Mouse (Mus musculus) midbrain, embryonic 16.5 days (tissue): ENCODE data around the gene Flvcr1. TPM values are rescaled to one million over a fixed set of nuclear protein-coding genes. Genes with fewer than 3 reads are reported as not detected.

ENCODE experiments used
- ATAC-seq: fragments of 200-750 bp; cut with Nextera tagmentation; 2 replicates; pipeline ENCODE4 v1.8.0; 2017; ENCODE audit warnings: moderate TSS enrichment
- H3K27ac ChIP-seq: fragments of 300-500 bp; sonication (generic); 2 replicates; pipeline ENCODE4 v1.5.1; 2014; ENCODE audit warnings: mild to moderate bottlenecking, low read length, mixed read lengths
- H3K27me3 ChIP-seq: fragments of 300-500 bp; sonication (generic); 2 replicates; pipeline ENCODE4 v1.6.1; 2014; ENCODE audit warnings: low read depth, low read length, mixed read lengths; ENCODE audit not compliant: control insufficient read depth, insufficient read depth
- H3K36me3 ChIP-seq: fragments of 300-500 bp; sonication (generic); 2 replicates; pipeline ENCODE4 v1.6.1; 2014; ENCODE audit warnings: mild to moderate bottlenecking, low read length, moderate library complexity, mixed read lengths; ENCODE audit not compliant: control insufficient read depth, insufficient read depth
- H3K4me1 ChIP-seq: fragments of 300-500 bp; sonication (generic); 2 replicates; pipeline ENCODE4 v1.6.1; 2014; ENCODE audit warnings: mild to moderate bottlenecking, low read length, mixed read lengths; ENCODE audit not compliant: control insufficient read depth, insufficient read depth
- H3K4me2 ChIP-seq: fragments of 300-500 bp; sonication (generic); 2 replicates; pipeline ENCODE4 v1.6.1; 2014; ENCODE audit warnings: mild to moderate bottlenecking, low read length, mixed read lengths
- H3K4me3 ChIP-seq: fragments of 300-500 bp; sonication (generic); 2 replicates; pipeline ENCODE4 v1.5.1; 2014; ENCODE audit warnings: low read depth, mild to moderate bottlenecking, low read length, moderate library complexity, mixed read lengths
- H3K9ac ChIP-seq: fragments of 300-500 bp; sonication (generic); 2 replicates; pipeline ENCODE4 v1.6.1; 2014; ENCODE audit warnings: low read depth, low read length, mixed read lengths
- H3K9me3 ChIP-seq: fragments of 300-500 bp; sonication (generic); replicated peaks from 2 replicates; pipeline ENCODE4 v1.6.1; 2014; ENCODE audit warnings: mild to moderate bottlenecking, low read length, mixed read lengths; ENCODE audit not compliant: control insufficient read depth, poor library complexity, severe bottlenecking
- WGBS: fragments of 180-500 bp; shearing (Covaris S2); extraction: QIAGEN DNeasy Blood & Tissue Kit; methylation state at CpG from one replicate; pipeline ENCODE4 v1.1.7; 2014; 5-methylcytosine and 5-hydroxymethylcytosine counted together
- polyA plus RNA-seq: library from polyadenylated mRNA; unstranded; fragments of >200 nt; fragmentation: Nextera tagmentation; extraction: Ambion mirVana; gene quantifications from 2 replicates; pipeline ENCODE4 v1.2.1, GENCODE M21; 2015

Gene Flvcr1
- 7.8 and 7.9 TPM in 2 replicates for polyA plus RNA-seq

DNA sequence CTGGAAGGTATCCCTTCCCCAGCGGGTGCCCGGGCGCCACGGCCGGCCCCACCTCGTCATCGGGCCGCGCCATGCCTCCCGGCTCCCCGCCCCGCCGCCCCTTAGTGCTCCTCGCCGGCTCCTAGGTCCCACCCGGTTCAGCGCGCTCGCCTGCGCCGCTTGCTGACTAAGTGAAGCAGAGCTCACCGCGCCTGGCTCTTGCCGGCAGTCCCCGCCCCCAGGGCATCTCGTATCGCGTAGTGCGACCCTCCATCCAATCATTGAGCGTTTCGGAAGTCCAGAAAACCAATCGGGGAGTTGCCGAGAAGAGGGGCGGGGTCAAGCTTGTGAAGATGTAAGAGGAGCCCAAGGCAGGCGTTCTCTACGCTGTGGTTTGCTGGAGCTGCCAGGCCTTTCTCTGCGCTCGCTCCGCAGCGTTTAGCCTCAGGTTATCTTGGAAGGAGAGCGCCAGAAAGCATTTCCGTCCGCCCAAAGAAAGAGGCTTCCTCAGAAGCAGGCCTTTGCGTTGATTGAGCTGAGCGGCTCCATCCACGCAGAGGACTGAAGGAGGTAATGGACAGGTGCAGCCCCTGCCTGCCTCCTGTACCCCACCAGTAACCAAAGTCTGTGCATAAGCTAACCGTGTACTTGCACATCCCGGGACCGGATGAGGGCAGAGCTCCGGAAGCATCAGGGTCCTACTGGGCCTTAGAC, at the start of gene Flvcr1:
Gene Flvcr1, minus strand, starts transcription at position 138 of the 693 bp plus-strand sequence.
- Histone ChIP-seq H3K27ac (peak within 1 kb of the TSS; percentile 87), H3K9me3 (no peaks in the 10 kb centered on the region), H3K36me3 (peaks cover 3% of the 10 kb centered on the region; the same call in 1 of the 2 replicates), H3K27me3 (no peaks in the 10 kb centered on the region), H3K4me2 (peak within 1 kb of the TSS; percentile 96), H3K9ac (peak within 1 kb of the TSS; percentile 90), H3K4me3 (peak within 1 kb of the TSS; percentile 87), H3K4me1 (peaks cover 19% of the 10 kb centered on the region)
- under 1% methylated on average over 49 of the region's 50 CpGs for WGBS
- peak; percentile 99 for ATAC-seq

DNA sequence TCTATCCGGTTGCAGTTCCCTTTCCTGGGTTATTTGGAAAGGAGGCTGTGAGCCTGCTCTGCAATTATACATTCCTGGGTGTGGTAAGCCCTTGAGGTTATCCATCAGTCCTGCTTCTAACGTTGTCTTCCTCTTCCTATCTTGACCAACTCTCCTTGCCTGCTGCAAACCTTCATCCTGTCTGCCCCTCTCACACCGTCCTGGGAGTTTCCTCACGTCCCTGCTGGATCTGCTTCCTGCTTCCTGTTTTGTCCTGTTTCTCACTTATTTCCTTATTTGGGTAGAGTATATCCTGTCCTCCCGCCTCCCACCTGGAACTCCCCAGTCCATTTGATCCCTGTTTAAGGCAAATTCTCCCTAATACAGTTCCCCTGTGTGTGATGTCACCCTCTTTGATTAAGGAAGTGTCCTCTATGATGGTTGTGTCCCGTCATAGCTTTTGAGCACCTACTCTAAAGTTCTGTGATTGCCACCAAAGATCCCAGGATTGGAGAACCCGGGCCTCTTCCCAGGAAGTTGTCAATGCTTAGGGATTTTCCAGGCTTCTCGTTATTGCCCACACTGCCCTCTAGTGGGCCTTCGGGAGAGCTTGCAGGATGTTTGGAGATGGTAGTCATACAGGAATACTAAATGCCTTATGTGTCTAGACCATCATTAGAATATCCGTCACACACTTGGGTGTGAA, 49.4 kb upstream of the Flvcr1 start:
- no peak overlapping the region for H3K4me3 ChIP-seq
- H3K9me3 ChIP-seq = no peaks in the 10 kb centered on the region
- ATAC-seq = no peak
- H3K4me1 ChIP-seq = no peaks in the 10 kb centered on the region
- no peak overlapping the region for H3K4me2 ChIP-seq
- 72% methylated on average over 10 of the region's 10 CpGs for WGBS
- H3K27ac ChIP-seq = no peak overlapping the region
- H3K27me3 ChIP-seq = no peaks in the 10 kb centered on the region
- H3K36me3 ChIP-seq = no peaks in the 10 kb centered on the region
- H3K9ac ChIP-seq = no peak overlapping the region

DNA sequence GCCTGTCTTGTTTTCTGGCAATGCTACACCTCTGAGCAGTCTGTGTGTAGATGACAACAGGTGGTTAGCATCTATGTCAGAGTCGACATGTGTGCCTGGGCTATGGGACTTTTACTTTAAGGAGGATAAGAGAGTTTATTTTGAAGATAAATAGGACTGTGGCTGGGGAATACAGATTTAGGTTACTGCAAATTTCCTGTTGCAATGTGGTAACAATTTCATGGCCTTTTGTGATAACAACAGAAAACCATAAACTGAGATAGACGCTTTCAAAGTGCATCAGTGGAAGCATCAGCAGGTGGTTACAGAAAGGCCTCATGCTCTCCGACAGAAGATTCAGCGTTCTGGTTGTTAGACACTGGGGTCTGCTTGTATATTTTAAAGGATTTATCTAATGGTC, 47.5 kb upstream of the Flvcr1 start:
- H3K36me3 ChIP-seq = no peaks in the 10 kb centered on the region
- ATAC-seq = no peak
- H3K4me3 ChIP-seq = no peak overlapping the region
- H3K4me1 ChIP-seq = no peaks in the 10 kb centered on the region
- H3K4me2 ChIP-seq = no peak overlapping the region
- H3K27me3 ChIP-seq = no peaks in the 10 kb centered on the region
- no peaks in the 10 kb centered on the region for H3K9me3 ChIP-seq
- H3K27ac ChIP-seq = no peak overlapping the region
- no peak overlapping the region for H3K9ac ChIP-seq
- WGBS = 91% methylated on average over 4 of the region's 4 CpGs

DNA sequence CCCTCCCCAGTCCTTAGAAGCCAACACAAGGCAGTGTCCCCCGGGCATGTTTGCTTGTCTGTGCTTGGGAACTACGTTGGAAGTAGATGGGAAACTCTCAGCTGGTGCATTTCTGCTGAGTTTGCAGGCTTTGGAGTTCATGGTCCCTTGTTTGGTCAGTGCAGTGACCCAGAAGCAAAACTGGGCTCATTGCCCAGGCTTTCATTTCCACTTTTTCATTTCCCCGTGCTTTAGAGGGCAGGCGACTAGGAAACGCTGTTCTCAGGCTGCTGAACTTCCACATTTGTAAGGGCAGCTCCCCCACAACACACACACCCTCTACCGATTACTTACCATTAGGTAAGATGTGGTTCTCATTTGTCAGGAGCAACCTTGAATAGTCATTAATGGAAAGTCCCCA, 47.0 kb upstream of the Flvcr1 start:
- H3K27me3 ChIP-seq = no peaks in the 10 kb centered on the region
- H3K4me1 ChIP-seq = no peaks in the 10 kb centered on the region
- WGBS = 80% methylated on average over 6 of the region's 6 CpGs
- no peak overlapping the region for H3K4me2 ChIP-seq
- ATAC-seq = no peak
- no peaks in the 10 kb centered on the region for H3K36me3 ChIP-seq
- no peak overlapping the region for H3K4me3 ChIP-seq
- H3K27ac ChIP-seq = no peak overlapping the region
- no peak overlapping the region for H3K9ac ChIP-seq
- no peaks in the 10 kb centered on the region for H3K9me3 ChIP-seq

DNA sequence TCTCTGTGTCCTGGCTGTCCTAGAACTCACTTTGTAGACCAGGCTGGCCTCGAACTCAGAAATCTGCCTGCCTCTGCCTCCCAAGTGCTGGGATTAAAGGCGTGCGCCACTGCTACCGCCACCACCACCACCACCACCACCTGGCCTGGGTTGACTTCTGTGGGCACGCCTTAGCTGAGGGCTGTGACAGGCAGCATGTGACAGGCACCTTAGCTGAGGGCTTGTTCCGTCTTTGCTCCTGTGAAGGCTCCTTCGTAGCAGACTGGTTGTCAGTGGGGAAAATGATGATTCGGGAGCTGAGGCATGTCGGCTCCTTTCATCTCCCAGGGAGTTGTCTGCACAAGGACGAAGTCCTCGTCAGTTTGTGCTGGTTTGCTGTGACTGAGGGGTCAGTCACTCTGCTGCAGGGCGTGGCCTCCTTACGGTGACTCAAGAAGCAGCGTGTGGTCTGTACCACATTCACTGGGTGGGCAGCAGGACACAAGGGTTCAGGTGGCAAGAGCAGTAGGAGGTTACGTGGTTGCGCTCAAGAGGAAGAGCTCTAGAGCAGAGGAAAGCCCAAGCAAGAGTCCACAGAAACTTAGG, 46.5 kb upstream of the Flvcr1 start:
- WGBS = 94% methylated on average over 16 of the region's 16 CpGs
- Histone ChIP-seq H3K27ac (no peak overlapping the region), H3K4me3 (no peak overlapping the region), H3K4me1 (no peaks in the 10 kb centered on the region), H3K9ac (no peak overlapping the region), H3K4me2 (no peak overlapping the region), H3K9me3 (no peaks in the 10 kb centered on the region), H3K27me3 (no peaks in the 10 kb centered on the region), H3K36me3 (no peaks in the 10 kb centered on the region)
- ATAC-seq = no peak

DNA sequence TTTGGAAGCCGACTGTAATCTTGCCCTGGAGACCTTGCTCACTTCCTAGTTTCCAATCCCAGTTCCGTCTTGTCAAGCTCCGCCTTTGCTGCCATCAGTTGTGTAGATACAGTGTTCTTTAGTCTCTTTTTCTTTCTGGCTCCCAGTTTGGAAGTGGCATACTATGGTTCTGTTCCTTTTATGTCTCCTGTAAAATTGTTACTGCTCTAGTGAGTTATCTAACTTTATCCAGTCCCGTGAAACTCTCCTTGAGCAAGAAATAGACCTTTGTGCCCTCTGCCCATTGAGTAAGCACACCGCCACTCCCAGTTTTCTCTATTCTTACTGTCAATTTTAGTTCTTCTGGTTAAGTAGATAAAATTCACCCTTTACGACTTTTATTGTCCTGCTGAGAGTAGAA, 45.7 kb upstream of the Flvcr1 start:
- no peak for ATAC-seq
- H3K36me3 ChIP-seq = no peaks in the 10 kb centered on the region
- no peak overlapping the region for H3K27ac ChIP-seq
- no peaks in the 10 kb centered on the region for H3K27me3 ChIP-seq
- no peaks in the 10 kb centered on the region for H3K9me3 ChIP-seq
- H3K4me2 ChIP-seq = no peak overlapping the region
- H3K9ac ChIP-seq = no peak overlapping the region
- 93% methylated on average over 6 of the region's 6 CpGs for WGBS
- H3K4me3 ChIP-seq = no peak overlapping the region
- H3K4me1 ChIP-seq = no peaks in the 10 kb centered on the region

DNA sequence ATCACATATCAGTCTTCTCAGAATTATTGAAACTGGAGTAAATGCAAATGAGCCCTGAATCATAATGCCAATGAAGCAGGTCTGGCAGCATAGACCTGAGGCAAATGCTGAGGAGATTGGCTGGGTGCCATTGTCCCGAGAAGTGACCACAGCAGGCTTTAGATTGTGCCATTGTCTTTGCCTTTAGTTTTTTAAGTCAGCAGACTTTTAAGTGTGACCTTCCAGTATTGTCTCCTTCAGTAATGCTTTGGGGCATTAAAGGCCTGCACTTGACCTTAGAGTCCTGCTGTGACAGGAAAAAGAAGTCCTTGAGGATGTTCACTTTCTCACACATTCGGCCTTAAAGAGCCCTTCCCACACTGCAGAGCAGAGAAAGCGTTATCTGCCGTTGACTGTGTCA, 44.3 kb upstream of the Flvcr1 start:
- H3K9ac ChIP-seq = no peak overlapping the region
- 84% methylated on average over 4 of the region's 4 CpGs for WGBS
- no peak for ATAC-seq
- no peaks in the 10 kb centered on the region for H3K4me1 ChIP-seq
- H3K4me3 ChIP-seq = no peak overlapping the region
- H3K9me3 ChIP-seq = no peaks in the 10 kb centered on the region
- H3K27me3 ChIP-seq = no peaks in the 10 kb centered on the region
- no peak overlapping the region for H3K4me2 ChIP-seq
- H3K36me3 ChIP-seq = no peaks in the 10 kb centered on the region
- H3K27ac ChIP-seq = no peak overlapping the region

DNA sequence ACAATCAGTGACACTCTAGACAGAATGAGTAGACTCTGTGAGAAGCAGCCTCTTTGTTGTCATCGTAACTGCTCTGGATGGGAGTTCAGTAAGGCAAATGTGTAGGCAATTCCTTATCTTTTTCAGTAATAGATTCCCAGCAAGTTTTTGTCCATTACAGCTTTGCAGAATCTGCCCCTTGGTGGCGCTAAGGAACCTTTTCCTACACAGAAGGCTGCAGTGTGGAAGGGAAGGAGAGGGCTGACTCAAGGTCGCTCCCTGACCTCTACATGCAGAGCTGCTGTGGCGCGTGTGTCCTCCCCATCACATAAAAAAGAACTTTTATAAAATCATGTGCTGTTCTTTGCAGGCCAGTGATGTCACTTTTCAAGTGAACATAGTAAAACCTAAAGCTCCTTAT, 42.4 kb upstream of the Flvcr1 start:
- H3K27me3 ChIP-seq = no peaks in the 10 kb centered on the region
- 83% methylated on average over 5 of the region's 5 CpGs for WGBS
- H3K36me3 ChIP-seq = no peaks in the 10 kb centered on the region
- H3K4me2 ChIP-seq = no peak overlapping the region
- H3K4me1 ChIP-seq = peaks cover 5% of the 10 kb centered on the region
- no peak overlapping the region for H3K9ac ChIP-seq
- no peak for ATAC-seq
- H3K27ac ChIP-seq = no peak overlapping the region
- H3K9me3 ChIP-seq = no peaks in the 10 kb centered on the region
- no peak overlapping the region for H3K4me3 ChIP-seq

DNA sequence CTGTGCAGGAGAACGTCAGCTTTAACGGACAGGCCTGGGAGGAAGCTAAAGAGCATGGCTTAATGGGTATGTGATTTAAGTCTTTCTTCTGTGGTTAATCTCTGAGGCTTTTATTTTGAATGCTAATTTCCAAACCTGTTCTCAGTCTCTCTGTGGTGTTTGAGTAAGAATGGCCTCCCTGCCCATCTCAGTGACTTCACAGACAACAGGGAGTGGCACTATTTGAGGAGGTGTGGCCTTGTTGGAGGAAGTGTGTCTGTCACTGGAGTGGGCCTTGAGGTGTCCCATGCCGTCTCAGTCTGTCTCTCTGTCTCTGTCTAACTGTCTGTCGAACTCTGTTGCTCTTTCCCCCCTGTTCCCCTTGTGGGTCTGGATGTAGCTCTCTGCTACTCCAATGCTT, 39.2 kb upstream of the Flvcr1 start:
- no peak overlapping the region for H3K4me2 ChIP-seq
- no peak overlapping the region for H3K27ac ChIP-seq
- H3K4me3 ChIP-seq = no peak overlapping the region
- H3K36me3 ChIP-seq = no peaks in the 10 kb centered on the region
- 83% methylated on average over 4 of the region's 4 CpGs for WGBS
- no peak overlapping the region for H3K9ac ChIP-seq
- H3K27me3 ChIP-seq = no peaks in the 10 kb centered on the region
- peaks cover 15% of the 10 kb centered on the region for H3K4me1 ChIP-seq
- no peaks in the 10 kb centered on the region for H3K9me3 ChIP-seq
- no peak for ATAC-seq
